Mouse (Mus musculus): Measurements from ENCODE around the gene Pde6c. TPM values are rescaled to one million over a fixed set of nuclear protein-coding genes. Genes with fewer than 3 reads are reported as not detected.

The Pde6c gene
- polyA plus RNA-seq, 1 experiment from 2014 or later: not detected

GRCm38 (mm10) chr19:38179675-38180074 lies 47.1 kb downstream of the Pde6c start:
- H3K36me3 ChIP-seq: 0 out of 2 replicates have a peak, but pooled peaks cover 3% of the 10 kb centered on the region
- no peaks in the 10 kb centered on the region for H3K27me3 ChIP-seq (ENCODE audit: low read depth, poor library complexity, severe bottlenecking)
- 94% methylated on average over 9 of the region's 9 CpGs for WGBS
- no peak overlapping the region for H3K4me3 ChIP-seq
- H3K9me3 ChIP-seq (replicated peaks): no peaks in the 10 kb centered on the region
- H3K27ac ChIP-seq (replicated peaks): no peak overlapping the region
- no peak for DNase-seq (ENCODE audit: low spot score)
- no peaks in the 10 kb centered on the region for H3K4me1 ChIP-seq

DNA sequence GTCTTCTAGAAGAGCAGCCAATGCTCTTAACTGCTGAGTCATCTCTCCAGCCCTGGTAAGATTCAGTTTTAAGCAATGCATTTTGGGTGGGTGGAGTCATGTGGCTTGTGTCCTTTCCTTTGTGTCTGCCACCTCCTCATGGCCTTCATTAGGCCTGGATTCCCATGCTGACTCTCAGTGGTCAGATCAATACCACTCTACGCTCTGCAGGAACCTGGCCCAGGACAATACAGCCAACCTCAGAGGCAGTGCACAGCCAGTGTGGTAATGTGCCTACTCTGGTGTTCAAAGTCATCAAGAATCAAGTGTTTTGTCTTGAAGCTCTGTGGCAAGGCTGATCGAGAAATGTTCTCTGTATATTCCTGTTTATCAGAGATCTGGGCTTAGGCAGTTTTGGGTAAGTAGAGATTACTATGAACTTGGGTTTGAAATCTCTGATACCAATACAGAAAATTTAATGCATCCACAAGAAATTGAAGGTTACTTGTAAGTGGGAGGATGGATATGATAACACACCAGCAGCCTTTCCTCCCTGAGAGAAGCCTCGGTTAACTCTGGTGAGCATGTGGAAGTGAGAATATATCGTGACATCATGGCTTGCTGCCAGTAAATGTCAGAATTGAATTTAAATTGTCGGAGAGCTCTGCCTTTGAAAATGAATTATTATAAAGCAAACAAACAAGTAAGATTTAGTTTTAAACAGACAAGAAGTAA lies 54.2 kb downstream of the Pde6c start:
- no peak for DNase-seq (ENCODE audit: low spot score)
- 92% methylated on average over 5 of the region's 5 CpGs for WGBS
- Histone ChIP-seq H3K27ac (replicated peaks) (no peak overlapping the region), H3K4me3 (no peak overlapping the region), H3K27me3 (ENCODE audit: low read depth, poor library complexity, severe bottlenecking) (no peaks in the 10 kb centered on the region), H3K9me3 (replicated peaks) (no peaks in the 10 kb centered on the region), H3K4me1 (no peaks in the 10 kb centered on the region), H3K36me3 (peaks cover 26% of the 10 kb centered on the region)

DNA sequence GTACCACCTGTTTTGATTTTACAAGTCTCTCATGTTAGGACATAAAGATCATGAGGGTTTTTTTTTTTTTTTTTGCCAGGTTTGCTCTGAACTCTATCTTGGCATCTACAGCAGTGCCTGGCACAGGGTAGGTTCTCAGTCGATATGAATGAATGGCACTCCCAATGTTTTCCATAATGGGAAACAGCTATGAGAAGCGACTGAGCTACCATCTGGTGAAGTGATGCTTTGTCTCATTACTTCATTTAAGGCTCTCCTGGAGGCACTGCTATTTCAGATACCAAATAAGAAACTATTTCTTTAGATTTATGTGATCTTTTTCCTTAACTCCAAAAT lies 54.7 kb downstream of the Pde6c start:
- H3K4me1 ChIP-seq: no peaks in the 10 kb centered on the region
- no peak overlapping the region for H3K27ac ChIP-seq (replicated peaks)
- H3K36me3 ChIP-seq: peaks cover 26% of the 10 kb centered on the region
- 93% methylated on average over 2 of the region's 2 CpGs for WGBS
- DNase-seq (ENCODE audit: low spot score): no peak
- no peak overlapping the region for H3K4me3 ChIP-seq
- no peaks in the 10 kb centered on the region for H3K9me3 ChIP-seq (replicated peaks)
- no peaks in the 10 kb centered on the region for H3K27me3 ChIP-seq (ENCODE audit: low read depth, poor library complexity, severe bottlenecking)

- no peaks in the 10 kb centered on the region for H3K27me3 ChIP-seq (ENCODE audit: low read depth, poor library complexity, severe bottlenecking)
- no peak for DNase-seq (ENCODE audit: low spot score)
- 91% methylated on average over 3 of the region's 3 CpGs for WGBS
- no peaks in the 10 kb centered on the region for H3K4me1 ChIP-seq
- H3K9me3 ChIP-seq (replicated peaks): no peaks in the 10 kb centered on the region
- H3K4me3 ChIP-seq: no peak overlapping the region
- peaks cover 38% of the 10 kb centered on the region for H3K36me3 ChIP-seq
- H3K27ac ChIP-seq (replicated peaks): no peak overlapping the region
Measured at GRCm38 (mm10) chr19:38190606-38191005, 58.0 kb downstream of the Pde6c start.

DNA sequence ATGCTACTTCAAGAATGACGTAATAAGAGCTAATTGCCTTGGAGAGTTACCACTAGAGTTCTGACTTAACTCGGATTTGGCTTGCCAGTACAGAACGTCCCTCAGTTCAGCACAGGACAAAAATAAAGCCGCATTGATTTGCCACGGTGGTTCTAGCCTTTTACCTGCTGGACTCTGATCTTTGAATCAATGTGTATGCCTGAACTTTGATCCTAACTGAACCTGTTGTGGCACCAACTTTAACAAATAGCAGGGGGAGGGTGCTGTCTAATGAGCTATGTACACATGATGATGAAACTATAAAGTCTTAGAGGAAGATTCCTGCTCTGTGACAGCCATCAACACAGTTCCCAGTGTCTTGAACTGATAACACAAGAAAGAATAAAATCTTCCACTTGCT lies 58.9 kb downstream of the Pde6c start:
- Histone ChIP-seq H3K4me1 (no peaks in the 10 kb centered on the region), H3K9me3 (replicated peaks) (no peaks in the 10 kb centered on the region), H3K27ac (replicated peaks) (no peak overlapping the region), H3K36me3 (peaks cover 37% of the 10 kb centered on the region), H3K4me3 (no peak overlapping the region), H3K27me3 (ENCODE audit: low read depth, poor library complexity, severe bottlenecking) (no peaks in the 10 kb centered on the region)
- 87% methylated on average over 5 of the region's 5 CpGs for WGBS
- no peak for DNase-seq (ENCODE audit: low spot score)

GRCm38 (mm10) chr19:38195245-38195644 lies 62.7 kb downstream of the Pde6c start:
- no peaks in the 10 kb centered on the region for H3K27me3 ChIP-seq (ENCODE audit: low read depth, poor library complexity, severe bottlenecking)
- WGBS: 93% methylated on average over 4 of the region's 4 CpGs
- no peaks in the 10 kb centered on the region for H3K9me3 ChIP-seq (replicated peaks)
- no peak for DNase-seq (ENCODE audit: low spot score)
- peaks cover 18% of the 10 kb centered on the region for H3K36me3 ChIP-seq
- no peaks in the 10 kb centered on the region for H3K4me1 ChIP-seq
- H3K4me3 ChIP-seq: no peak overlapping the region
- H3K27ac ChIP-seq (replicated peaks): no peak overlapping the region

- no peaks in the 10 kb centered on the region for H3K27me3 ChIP-seq (ENCODE audit: low read depth, poor library complexity, severe bottlenecking)
- no peak for DNase-seq (ENCODE audit: low spot score)
- WGBS: 89% methylated on average over 5 of the region's 5 CpGs
- peaks cover 30% of the 10 kb centered on the region for H3K36me3 ChIP-seq
- no peaks in the 10 kb centered on the region for H3K9me3 ChIP-seq (replicated peaks)
- no peak overlapping the region for H3K4me3 ChIP-seq
- H3K4me1 ChIP-seq: no peaks in the 10 kb centered on the region
- no peak overlapping the region for H3K27ac ChIP-seq (replicated peaks)
Measured at GRCm38 (mm10) chr19:38198731-38199130, 66.2 kb downstream of the Pde6c start.

DNA sequence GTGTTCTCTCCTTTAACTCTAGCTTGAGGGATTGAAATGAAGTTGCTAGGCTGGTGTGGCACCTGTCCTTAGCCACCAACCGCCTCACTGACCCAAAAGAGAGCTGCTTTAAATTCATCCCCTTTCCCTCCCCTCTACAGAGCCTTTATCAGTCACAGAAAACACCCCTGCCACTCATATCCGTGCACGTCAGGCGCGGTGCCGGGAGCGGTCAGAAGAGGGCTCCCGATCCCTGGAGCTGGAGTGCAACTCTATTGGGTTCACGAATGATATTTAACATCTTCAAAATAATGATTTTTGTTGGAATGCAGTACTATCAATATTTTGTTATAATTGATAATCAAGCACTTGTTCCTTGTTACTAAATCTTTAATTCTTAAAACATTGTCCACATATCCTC lies 74.1 kb downstream of the Pde6c start:
- peak; percentile 25 for DNase-seq (ENCODE audit: low spot score)
- H3K27ac ChIP-seq (replicated peaks): no peak overlapping the region
- no peaks in the 10 kb centered on the region for H3K27me3 ChIP-seq (ENCODE audit: low read depth, poor library complexity, severe bottlenecking)
- H3K36me3 ChIP-seq: peaks cover 45% of the 10 kb centered on the region
- no peaks in the 10 kb centered on the region for H3K4me1 ChIP-seq
- H3K9me3 ChIP-seq (replicated peaks): no peaks in the 10 kb centered on the region
- WGBS: 60% methylated on average over 9 of the region's 9 CpGs
- H3K4me3 ChIP-seq: no peak overlapping the region

GRCm38 (mm10) chr19:38217696-38218095 lies 85.1 kb downstream of the Pde6c start:
- Histone ChIP-seq H3K9me3 (replicated peaks) (no peaks in the 10 kb centered on the region), H3K27me3 (ENCODE audit: low read depth, poor library complexity, severe bottlenecking) (no peaks in the 10 kb centered on the region), H3K4me3 (no peak overlapping the region), H3K4me1 (peaks cover 9% of the 10 kb centered on the region), H3K27ac (replicated peaks) (no peak overlapping the region), H3K36me3 (peaks cover 51% of the 10 kb centered on the region)
- DNase-seq (ENCODE audit: low spot score): no peak
- WGBS: 95% methylated on average over 3 of the region's 3 CpGs

DNA sequence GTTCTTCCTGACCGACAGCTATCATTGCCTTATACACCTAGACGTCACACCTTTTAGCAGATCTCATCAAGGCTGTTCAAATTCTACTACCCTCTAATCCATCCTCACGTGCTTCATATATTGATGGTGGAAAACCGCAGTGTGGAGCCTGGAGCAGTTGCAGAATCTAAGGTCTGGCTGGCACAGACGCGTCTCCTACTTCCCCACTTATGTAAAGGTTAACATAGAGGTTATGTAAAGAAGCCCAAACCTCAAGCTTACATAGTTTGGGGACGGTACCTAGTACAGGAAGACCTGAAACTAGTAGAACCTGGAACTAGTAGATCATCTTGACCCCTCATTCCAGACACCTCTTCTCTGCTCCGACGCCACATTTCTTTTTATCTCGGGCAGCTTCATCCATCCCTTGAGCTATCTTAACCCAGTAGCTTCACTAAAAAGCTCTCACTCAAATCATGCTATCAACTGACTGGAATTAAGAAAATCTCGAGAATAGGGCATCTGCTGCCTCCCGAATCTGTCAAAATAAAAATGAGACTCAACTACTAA lies 90.8 kb downstream of the Pde6c start:
- Histone ChIP-seq H3K4me3 (peak overlapping the region; percentile 73), H3K9me3 (replicated peaks) (no peaks in the 10 kb centered on the region), H3K27ac (replicated peaks) (peak overlapping the region; percentile 90), H3K27me3 (ENCODE audit: low read depth, poor library complexity, severe bottlenecking) (no peaks in the 10 kb centered on the region), H3K4me1 (peaks cover 24% of the 10 kb centered on the region), H3K36me3 (peaks cover 8% of the 10 kb centered on the region)
- 16% methylated on average over 12 of the region's 12 CpGs for WGBS
- DNase-seq (ENCODE audit: low spot score): no peak

GRCm38 (mm10) chr19:38223905-38224684 lies 91.5 kb downstream of the Pde6c start, which contains the start of gene Fra10ac1:
Fra10ac1 (minus strand) TSS chr19:38224156.
- H3K36me3 ChIP-seq: peaks cover 2% of the 10 kb centered on the region; the same call in 1 of the 2 replicates
- WGBS: under 1% methylated on average over 49 of the region's 49 CpGs
- H3K9me3 ChIP-seq (replicated peaks): peaks cover 4% of the 10 kb centered on the region; the same call in 1 of the 2 replicates
- H3K27ac ChIP-seq (replicated peaks): peak within 1 kb of the TSS; percentile 90
- H3K27me3 ChIP-seq (ENCODE audit: low read depth, poor library complexity, severe bottlenecking): no peaks in the 10 kb centered on the region
- DNase-seq (ENCODE audit: low spot score): peak; percentile 93
- peaks cover 24% of the 10 kb centered on the region for H3K4me1 ChIP-seq
- H3K4me3 ChIP-seq: peak within 1 kb of the TSS; percentile 73

DNA sequence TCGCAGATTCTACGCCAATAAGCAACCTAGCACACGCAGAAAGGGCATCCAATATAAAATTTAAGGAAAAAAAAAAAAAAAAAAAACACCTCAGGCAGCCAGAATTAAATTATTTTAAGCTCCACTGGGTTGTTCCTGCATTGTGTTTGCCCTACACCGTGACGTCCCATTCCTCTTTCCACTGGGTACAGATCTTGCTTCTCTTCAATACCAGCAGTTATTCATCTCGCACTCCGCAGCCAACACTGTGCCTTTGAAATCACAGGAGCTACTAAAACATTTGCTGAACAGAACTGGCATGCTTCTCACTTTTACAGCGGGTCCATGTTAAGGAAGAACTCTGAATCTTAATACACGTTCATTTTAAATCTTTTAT lies 92.1 kb downstream of the Pde6c start:
- DNase-seq (ENCODE audit: low spot score): no peak
- Histone ChIP-seq H3K27ac (replicated peaks) (peak overlapping the region; percentile 90), H3K4me1 (peaks cover 24% of the 10 kb centered on the region), H3K4me3 (peak overlapping the region; percentile 73), H3K9me3 (replicated peaks) (peaks cover 10% of the 10 kb centered on the region), H3K36me3 (no peaks in the 10 kb centered on the region; the same call in 1 of the 2 replicates), H3K27me3 (ENCODE audit: low read depth, poor library complexity, severe bottlenecking) (no peaks in the 10 kb centered on the region)
- WGBS: 14% methylated on average over 9 of the region's 9 CpGs

DNA sequence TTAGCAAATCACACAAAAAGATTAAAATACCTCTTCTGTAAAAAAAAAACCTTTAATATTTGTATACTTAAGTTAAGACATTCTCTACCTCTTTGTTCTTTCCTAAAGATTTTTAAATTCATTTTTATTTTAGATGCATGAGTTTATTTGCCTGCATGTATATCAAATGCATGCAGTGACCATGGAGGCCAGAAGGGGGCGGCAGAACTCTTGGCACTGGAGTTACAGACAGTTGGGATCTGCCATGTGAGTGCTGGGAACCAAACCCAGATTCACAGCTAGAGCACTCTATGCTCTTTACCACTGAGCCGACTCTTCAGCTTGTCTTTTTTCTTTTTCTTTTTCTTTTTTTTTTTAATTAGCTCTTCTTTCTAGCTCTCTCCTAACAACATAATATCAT lies 96.1 kb downstream of the Pde6c start:
- H3K4me1 ChIP-seq: peaks cover 21% of the 10 kb centered on the region
- H3K4me3 ChIP-seq: no peak overlapping the region
- H3K27me3 ChIP-seq (ENCODE audit: low read depth, poor library complexity, severe bottlenecking): no peaks in the 10 kb centered on the region
- no peak for DNase-seq (ENCODE audit: low spot score)
- 53% methylated on average over 2 of the region's 2 CpGs for WGBS
- H3K9me3 ChIP-seq (replicated peaks): peaks cover 13% of the 10 kb centered on the region
- H3K27ac ChIP-seq (replicated peaks): no peak overlapping the region
- H3K36me3 ChIP-seq: no peaks in the 10 kb centered on the region

All from midbrain, embryonic 10.5 days (tissue).